Mouse (Mus musculus) limb, embryonic 14.5 days (tissue): Measurements from ENCODE around the gene Aprt. TPM values are rescaled to one million over a fixed set of nuclear protein-coding genes. Genes with fewer than 3 reads are reported as not detected.

Experiments used
- ATAC-seq: fragments of 200-750 bp; cut with Nextera tagmentation; 2 replicates; pipeline ENCODE4 v1.8.0; 2017; ENCODE audit warnings: low read depth, moderate number of reproducible peaks, moderate TSS enrichment; ENCODE audit not compliant: low FRiP score
- DNase-seq: peaks from one replicate; pipeline ENCODE4 v3.0.0-alpha.2; 2015; ENCODE audit warnings: low spot score
- H3K27ac ChIP-seq: fragments of 300-500 bp; sonication (generic); replicated peaks from 2 replicates; pipeline ENCODE4 v1.5.1; 2014; ENCODE audit warnings: low read depth, mild to moderate bottlenecking, low read length, moderate library complexity, mixed read lengths
- H3K27me3 ChIP-seq: fragments of 300-500 bp; sonication (generic); 2 replicates; pipeline ENCODE4 v1.6.1; 2014; ENCODE audit warnings: low read length, mixed read lengths; ENCODE audit not compliant: control insufficient read depth, insufficient read depth
- H3K36me3 ChIP-seq: fragments of 300-500 bp; sonication (generic); 2 replicates; pipeline ENCODE4 v1.6.1; 2014; ENCODE audit warnings: mild to moderate bottlenecking, low read length, moderate library complexity, mixed read lengths; ENCODE audit not compliant: control insufficient read depth, insufficient read depth
- H3K4me1 ChIP-seq: fragments of 300-500 bp; sonication (generic); 2 replicates; pipeline ENCODE4 v1.6.1; 2014; ENCODE audit warnings: antibody characterized with exemption, low read length, mixed read lengths; ENCODE audit not compliant: control insufficient read depth, insufficient read depth
- H3K4me2 ChIP-seq: fragments of 300-500 bp; sonication (generic); replicated peaks from 2 replicates; pipeline ENCODE4 v1.6.1; 2014; ENCODE audit warnings: low read depth, mild to moderate bottlenecking, low read length, moderate library complexity; ENCODE audit not compliant: severe bottlenecking
- H3K4me3 ChIP-seq: fragments of 300-500 bp; sonication (generic); replicated peaks from 2 replicates; pipeline ENCODE4 v1.5.1; 2014; ENCODE audit warnings: low read length
- H3K9ac ChIP-seq: fragments of 300-500 bp; sonication (generic); 2 replicates; pipeline ENCODE4 v1.6.1; 2014; ENCODE audit warnings: mild to moderate bottlenecking, low read depth, low read length, moderate library complexity; ENCODE audit not compliant: severe bottlenecking
- H3K9me3 ChIP-seq: fragments of 300-500 bp; sonication (generic); 2 replicates; pipeline ENCODE4 v1.6.1; 2016; ENCODE audit warnings: low read length; ENCODE audit not compliant: control insufficient read depth
- POLR2A ChIP-seq: fragments of 200-500 bp; IDR thresholded peaks from 2 replicates; pipeline ENCODE4 v1.8.0; 2012; ENCODE audit warnings: inconsistent platforms, mild to moderate bottlenecking, moderate library complexity, borderline replicate concordance; ENCODE audit not compliant: insufficient read depth, insufficient read length; ENCODE audit errors: extremely low read depth
- WGBS: fragments of 180-500 bp; shearing (Covaris S2); extraction: QIAGEN DNeasy Blood & Tissue Kit; methylation state at CpG from one replicate; pipeline ENCODE4 v1.1.7; 2014; 5-methylcytosine and 5-hydroxymethylcytosine counted together
- polyA plus RNA-seq, 2 experiments: library from polyadenylated mRNA; depleted of rRNA in 1 of 2; stranded (reverse) in 1 of 2; unstranded in 1 of 2; fragments of >200 nt; fragmentation: Nextera tagmentation in 1 of 2; extraction: Ambion mirVana in 1 of 2; gene quantifications; 2 replicates each; pipeline versions ENCODE4 v1.2.1 to v1.2.3; 2012 to 2014

Aprt gene
- polyA plus RNA-seq, 2 experiments: 199 to 348 TPM

- 72% methylated on average over 25 of the region's 25 CpGs for WGBS
- H3K4me1 ChIP-seq: peaks cover 19% of the 10 kb centered on the region
- H3K9ac ChIP-seq: no peak overlapping the region
- DNase-seq (no peak), ATAC-seq (no peak)
- H3K4me2 ChIP-seq: no peak overlapping the region
- H3K27ac ChIP-seq: no peak overlapping the region
- peaks cover 8% of the 10 kb centered on the region for H3K36me3 ChIP-seq
- H3K4me3 ChIP-seq: no peak overlapping the region
- H3K9me3 ChIP-seq: no peaks in the 10 kb centered on the region
- no peak for TF ChIP-seq POLR2A
- H3K27me3 ChIP-seq: no peaks in the 10 kb centered on the region
Observed at GRCm38 (mm10) chr8:122564363-122565352, 12.1 kb downstream of the Aprt start.

- no peak overlapping the region for H3K4me3 ChIP-seq
- 74% methylated on average over 5 of the region's 5 CpGs for WGBS
- no peak overlapping the region for H3K9ac ChIP-seq
- no peaks in the 10 kb centered on the region for H3K27me3 ChIP-seq
- no peak for ATAC-seq
- no peak overlapping the region for H3K4me2 ChIP-seq
- H3K36me3 ChIP-seq: no peaks in the 10 kb centered on the region
- no peak overlapping the region for H3K27ac ChIP-seq
- no peak for TF ChIP-seq POLR2A
- H3K4me1 ChIP-seq: peaks cover 12% of the 10 kb centered on the region
- DNase-seq: no peak
- no peaks in the 10 kb centered on the region for H3K9me3 ChIP-seq
Observed at GRCm38 (mm10) chr8:122561199-122561598, 15.5 kb downstream of the Aprt start.

GRCm38 (mm10) chr8:122558671-122559349 lies 17.9 kb downstream of the Aprt start:
- no peak for TF ChIP-seq POLR2A
- Histone ChIP-seq H3K36me3 (no peaks in the 10 kb centered on the region), H3K27ac (no peak overlapping the region), H3K4me1 (peaks cover 15% of the 10 kb centered on the region), H3K9ac (no peak overlapping the region), H3K9me3 (no peaks in the 10 kb centered on the region), H3K27me3 (no peaks in the 10 kb centered on the region), H3K4me2 (no peak overlapping the region), H3K4me3 (no peak overlapping the region)
- ATAC-seq (no peak), DNase-seq (no peak)
- 21% methylated on average over 9 of the region's 12 CpGs for WGBS

- ATAC-seq: no peak
- peaks cover 15% of the 10 kb centered on the region for H3K4me1 ChIP-seq
- H3K27ac ChIP-seq: no peak overlapping the region
- no peaks in the 10 kb centered on the region for H3K27me3 ChIP-seq
- 35% methylated on average over 10 of the region's 10 CpGs for WGBS
- TF ChIP-seq POLR2A: no peak
- H3K9me3 ChIP-seq: no peaks in the 10 kb centered on the region
- DNase-seq: no peak
- H3K4me3 ChIP-seq: no peak overlapping the region
- no peaks in the 10 kb centered on the region for H3K36me3 ChIP-seq
- H3K4me2 ChIP-seq: no peak overlapping the region
- no peak overlapping the region for H3K9ac ChIP-seq
Observed at GRCm38 (mm10) chr8:122557248-122558038, 19.3 kb downstream of the Aprt start.
